Mouse (Mus musculus) embryo, embryonic 11.5 days (tissue): ENCODE results near the gene Bbof1.

Experiments used
- DNase-seq: peaks from one replicate; pipeline ENCODE4 v3.0.0-alpha.2; 2012; ENCODE audit warnings: low read depth, low spot score

Bbof1 gene

GRCm38 (mm10) chr12:84468701-84469100 is 59.8 kb downstream of the Bbof1 start:
- peak; percentile 22 for DNase-seq

DNA sequence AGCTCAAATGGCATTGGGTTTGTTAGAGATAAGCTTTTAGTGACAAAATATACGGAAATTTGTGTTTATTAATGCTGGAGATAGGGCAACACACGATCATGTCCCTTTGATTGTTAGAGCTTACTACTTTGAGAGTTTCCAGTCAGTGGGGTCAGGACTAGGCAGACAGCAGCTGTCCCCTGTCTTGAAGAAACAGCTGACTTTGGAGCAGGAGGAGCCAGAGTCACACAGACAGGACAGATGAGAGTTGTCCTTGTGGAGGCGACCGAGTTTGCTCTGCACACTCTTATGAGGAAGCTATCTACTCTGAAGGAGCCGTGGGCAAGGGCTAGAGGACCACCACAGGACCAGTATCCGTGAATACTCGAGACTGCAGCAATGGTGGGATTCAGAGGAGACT is 70.1 kb downstream of the Bbof1 start:
- no peak for DNase-seq

DNA sequence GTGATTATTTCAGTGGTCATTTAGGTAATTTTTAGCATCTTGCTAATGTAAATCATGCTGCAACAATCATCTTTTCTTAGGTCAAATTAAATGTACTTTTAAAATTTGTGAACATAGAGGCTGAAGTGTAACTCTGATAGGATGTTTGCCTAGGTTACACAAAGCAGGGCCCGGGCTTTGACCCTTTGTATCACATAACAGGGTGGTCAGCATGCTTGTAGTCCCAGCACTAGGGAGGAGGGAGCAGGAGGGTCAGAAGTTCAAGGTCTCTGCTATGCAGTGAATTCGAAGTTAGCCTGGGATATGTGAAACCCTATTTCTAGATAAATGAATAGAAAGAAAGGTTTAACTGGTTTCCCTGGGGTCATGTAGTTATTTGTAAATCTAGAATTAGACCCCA is 72.4 kb downstream of the Bbof1 start:
- no peak for DNase-seq

DNA sequence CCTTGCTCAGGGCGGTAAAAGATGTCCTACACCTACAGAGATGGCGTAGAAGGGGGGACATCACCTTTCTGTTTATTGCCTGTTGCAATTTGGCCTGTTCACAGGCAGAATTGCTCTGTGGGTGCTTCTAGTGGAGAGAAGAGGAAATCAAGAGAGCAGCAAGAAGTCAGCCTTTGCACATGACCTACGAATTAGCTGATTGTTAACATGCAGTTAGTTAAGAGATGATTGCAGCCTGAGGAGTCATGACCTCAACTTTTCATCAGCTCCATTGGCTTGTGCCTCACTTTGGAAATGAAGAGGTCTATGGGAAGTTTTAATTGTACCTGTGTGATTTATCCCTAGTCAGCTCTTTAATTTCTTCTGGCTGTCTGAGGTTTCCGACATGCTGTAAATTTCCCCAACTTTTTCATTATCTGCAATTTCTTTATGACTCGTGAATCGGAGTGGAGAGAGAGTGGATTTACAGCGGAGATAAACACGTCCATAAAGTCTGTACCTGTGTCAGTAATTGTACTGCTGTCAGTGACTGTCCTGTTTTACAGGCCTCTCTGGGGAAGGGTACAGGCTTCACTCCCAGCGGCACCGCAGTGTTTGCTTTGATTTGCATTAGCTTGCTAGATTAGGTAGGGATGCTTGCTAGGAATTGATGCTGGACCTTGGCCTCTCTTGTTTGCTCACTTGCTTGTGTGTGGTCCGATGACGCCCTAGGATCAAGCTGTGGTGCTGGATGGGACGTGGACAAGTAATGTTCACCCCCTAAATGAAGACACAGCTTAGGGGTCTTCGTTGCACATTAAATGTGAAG is 74.1 kb downstream of the Bbof1 start:
- no peak for DNase-seq

GRCm38 (mm10) chr12:84487324-84488056 is 78.6 kb downstream of the Bbof1 start:
- DNase-seq, result peak; percentile 23
